Mouse (Mus musculus) kidney, embryonic 14.5 days (tissue): ENCODE data around the gene Capg. TPM values are rescaled to one million over a fixed set of nuclear protein-coding genes. Genes with fewer than 3 reads are reported as not detected.
A peak's percentile ranks its signal among the peaks of the same experiment; 100 is the strongest.

Experiments used
- ATAC-seq: fragments of 200-750 bp; cut with Nextera tagmentation; 2 replicates; pipeline ENCODE4 v1.8.0; 2017; ENCODE audit warnings: moderate number of reproducible peaks, mild to moderate bottlenecking, moderate TSS enrichment, moderate library complexity; ENCODE audit not compliant: low FRiP score, low TSS enrichment
- H3K27ac ChIP-seq: fragments of 300-500 bp; sonication (generic); 2 replicates; pipeline ENCODE4 v1.5.1; 2014; ENCODE audit warnings: low read depth, mild to moderate bottlenecking, low read length, moderate library complexity, mixed read lengths
- H3K27me3 ChIP-seq: fragments of 300-500 bp; sonication (generic); 2 replicates; pipeline ENCODE4 v1.6.1; 2014; ENCODE audit warnings: mild to moderate bottlenecking, low read length; ENCODE audit not compliant: control insufficient read depth, insufficient read depth
- H3K36me3 ChIP-seq: fragments of 300-500 bp; sonication (generic); 2 replicates; pipeline ENCODE4 v1.6.1; 2014; ENCODE audit warnings: low read length, mixed read lengths; ENCODE audit not compliant: control insufficient read depth, insufficient read depth
- H3K4me1 ChIP-seq: fragments of 300-500 bp; sonication (generic); 2 replicates; pipeline ENCODE4 v1.6.1; 2014; ENCODE audit warnings: low read length, mixed read lengths; ENCODE audit not compliant: control insufficient read depth, insufficient read depth
- H3K4me2 ChIP-seq: fragments of 300-500 bp; sonication (generic); replicated peaks from 2 replicates; pipeline ENCODE4 v1.6.1; 2014; ENCODE audit warnings: low read depth, mild to moderate bottlenecking, low read length
- H3K4me3 ChIP-seq: fragments of 300-500 bp; sonication (generic); 2 replicates; pipeline ENCODE4 v1.5.1; 2014; ENCODE audit warnings: mild to moderate bottlenecking, low read length
- H3K9ac ChIP-seq: fragments of 300-500 bp; sonication (generic); 2 replicates; pipeline ENCODE4 v1.6.1; 2014; ENCODE audit warnings: low read depth, mild to moderate bottlenecking, low read length, moderate library complexity
- H3K9me3 ChIP-seq: fragments of 300-500 bp; sonication (generic); 2 replicates; pipeline ENCODE4 v1.6.1; 2016; ENCODE audit warnings: low read length; ENCODE audit not compliant: control insufficient read depth
- WGBS: fragments of 180-500 bp; shearing (Covaris S2); extraction: QIAGEN DNeasy Blood & Tissue Kit; methylation state at CpG from one replicate; pipeline ENCODE4 v1.1.7; 2014; 5-methylcytosine and 5-hydroxymethylcytosine counted together
- polyA plus RNA-seq: library from polyadenylated mRNA; unstranded; fragments of >200 nt; fragmentation: Nextera tagmentation; extraction: Ambion mirVana; gene quantifications from 2 replicates; pipeline ENCODE4 v1.2.1, GENCODE M21; 2014

Gene Capg
- polyA plus RNA-seq, 1 experiment from 2014 or later, result 66.6 TPM

GRCm38 (mm10) chr6:72512386-72513070 lies 31.7 kb upstream of the Capg start:
- Histone ChIP-seq H3K27ac (peak overlapping the region; percentile 78), H3K36me3 (no peaks in the 10 kb centered on the region), H3K9me3 (no peaks in the 10 kb centered on the region), H3K9ac (peak overlapping the region; percentile 63), H3K4me2 (peak overlapping the region; percentile 54), H3K27me3 (no peaks in the 10 kb centered on the region), H3K4me3 (peak overlapping the region; percentile 25), H3K4me1 (peaks cover 13% of the 10 kb centered on the region)
- WGBS, result 8% methylated on average over 33 of the region's 33 CpGs
- peak; percentile 77 for ATAC-seq

- Histone ChIP-seq H3K4me1 (peaks cover 13% of the 10 kb centered on the region), H3K27ac (peak overlapping the region; percentile 78), H3K9me3 (no peaks in the 10 kb centered on the region), H3K4me3 (peak overlapping the region; percentile 25; the same call in 1 of the 2 replicates), H3K27me3 (no peaks in the 10 kb centered on the region), H3K4me2 (peak overlapping the region; percentile 54), H3K36me3 (no peaks in the 10 kb centered on the region), H3K9ac (peak overlapping the region; percentile 63)
- ATAC-seq, result no peak
- 49% methylated on average over 7 of the region's 7 CpGs for WGBS
Measured at GRCm38 (mm10) chr6:72513071-72513440, 31.1 kb upstream of the Capg start.

- Histone ChIP-seq H3K9me3 (no peaks in the 10 kb centered on the region), H3K4me3 (no peak overlapping the region), H3K27me3 (no peaks in the 10 kb centered on the region), H3K27ac (no peak overlapping the region), H3K4me1 (peaks cover 26% of the 10 kb centered on the region), H3K4me2 (no peak overlapping the region), H3K9ac (no peak overlapping the region), H3K36me3 (no peaks in the 10 kb centered on the region)
- 87% methylated on average over 6 of the region's 6 CpGs for WGBS
- ATAC-seq, result no peak
Measured at GRCm38 (mm10) chr6:72515644-72516043, 28.5 kb upstream of the Capg start.

GRCm38 (mm10) chr6:72518842-72519241 lies 25.3 kb upstream of the Capg start:
- Histone ChIP-seq H3K9ac (no peak overlapping the region), H3K4me2 (no peak overlapping the region), H3K4me3 (no peak overlapping the region), H3K36me3 (no peaks in the 10 kb centered on the region), H3K4me1 (peaks cover 13% of the 10 kb centered on the region; the same call in 1 of the 2 replicates), H3K27ac (no peak overlapping the region), H3K9me3 (no peaks in the 10 kb centered on the region), H3K27me3 (no peaks in the 10 kb centered on the region)
- 57% methylated on average over 1 of the region's 1 CpGs for WGBS
- ATAC-seq, result no peak

GRCm38 (mm10) chr6:72519303-72519702 lies 24.9 kb upstream of the Capg start:
- H3K9ac ChIP-seq, result no peak overlapping the region
- no peak overlapping the region for H3K4me3 ChIP-seq
- no peaks in the 10 kb centered on the region for H3K27me3 ChIP-seq
- H3K4me1 ChIP-seq, result peaks cover 13% of the 10 kb centered on the region; the same call in 1 of the 2 replicates
- no peaks in the 10 kb centered on the region for H3K9me3 ChIP-seq
- no peak overlapping the region for H3K27ac ChIP-seq
- H3K4me2 ChIP-seq, result peak overlapping the region; percentile 18; the same call in 1 of the 2 replicates
- WGBS, result 28% methylated on average over 8 of the region's 8 CpGs
- no peaks in the 10 kb centered on the region for H3K36me3 ChIP-seq
- ATAC-seq, result no peak

- ATAC-seq, result peak; percentile 70
- no peaks in the 10 kb centered on the region for H3K9me3 ChIP-seq
- no peak overlapping the region for H3K9ac ChIP-seq
- peak overlapping the region; percentile 18; the same call in 1 of the 2 replicates for H3K4me2 ChIP-seq
- WGBS, result 19% methylated on average over 10 of the region's 10 CpGs
- H3K36me3 ChIP-seq, result no peaks in the 10 kb centered on the region
- H3K4me1 ChIP-seq, result peaks cover 13% of the 10 kb centered on the region; the same call in 1 of the 2 replicates
- no peaks in the 10 kb centered on the region for H3K27me3 ChIP-seq
- 0 out of 2 replicates have a peak overlapping the region, but pooled peaks have one; percentile 24 for H3K27ac ChIP-seq
- H3K4me3 ChIP-seq, result no peak overlapping the region
Measured at GRCm38 (mm10) chr6:72519892-72520663, 24.1 kb upstream of the Capg start.

GRCm38 (mm10) chr6:72520904-72521303 lies 23.3 kb upstream of the Capg start:
- WGBS, result 94% methylated on average over 5 of the region's 5 CpGs
- no peak for ATAC-seq
- H3K27ac ChIP-seq, result no peak overlapping the region

GRCm38 (mm10) chr6:72521607-72522006 lies 22.6 kb upstream of the Capg start, which contains the start of gene Sh2d6:
Sh2d6 (minus strand) TSS chr6:72521707.
- Histone ChIP-seq H3K4me2 (no peak within 1 kb of the TSS), H3K4me3 (no peak within 1 kb of the TSS), H3K27ac (no peak within 1 kb of the TSS), H3K9me3 (no peaks in the 10 kb centered on the region), H3K36me3 (no peaks in the 10 kb centered on the region), H3K4me1 (peaks cover 13% of the 10 kb centered on the region; the same call in 1 of the 2 replicates), H3K27me3 (no peaks in the 10 kb centered on the region), H3K9ac (no peak within 1 kb of the TSS)
- WGBS, result 96% methylated on average over 5 of the region's 5 CpGs
- no peak for ATAC-seq

More at GRCm38 (mm10) chr6:72520904-72521303, 23.3 kb upstream of the Capg start:
- Histone ChIP-seq H3K36me3 (no peaks in the 10 kb centered on the region), H3K4me1 (peaks cover 13% of the 10 kb centered on the region; the same call in 1 of the 2 replicates), H3K4me2 (no peak overlapping the region), H3K9me3 (no peaks in the 10 kb centered on the region), H3K4me3 (no peak overlapping the region), H3K27me3 (no peaks in the 10 kb centered on the region), H3K9ac (no peak overlapping the region)

GRCm38 (mm10) chr6:72522288-72522687 lies 21.9 kb upstream of the Capg start:
- ATAC-seq, result no peak
- no peaks in the 10 kb centered on the region for H3K27me3 ChIP-seq
- H3K4me2 ChIP-seq, result no peak overlapping the region
- WGBS, result 66% methylated on average over 5 of the region's 5 CpGs
- no peak overlapping the region for H3K27ac ChIP-seq
- H3K9ac ChIP-seq, result no peak overlapping the region
- peaks cover 13% of the 10 kb centered on the region; the same call in 1 of the 2 replicates for H3K4me1 ChIP-seq
- H3K36me3 ChIP-seq, result no peaks in the 10 kb centered on the region
- no peak overlapping the region for H3K4me3 ChIP-seq
- H3K9me3 ChIP-seq, result no peaks in the 10 kb centered on the region
